Mouse (Mus musculus) CD8-positive naive resting alpha-beta T cell, adult 2 months (primary cell): ENCODE measurements around the gene Bcl7a.

Source experiments
- DNase-seq, 2 experiments: peaks; one replicate each; pipeline ENCODE4 v3.0.0; 2022; ENCODE audit warnings: low read depth in 2 of 2, low spot score in 2 of 2

Bcl7a gene

DNA sequence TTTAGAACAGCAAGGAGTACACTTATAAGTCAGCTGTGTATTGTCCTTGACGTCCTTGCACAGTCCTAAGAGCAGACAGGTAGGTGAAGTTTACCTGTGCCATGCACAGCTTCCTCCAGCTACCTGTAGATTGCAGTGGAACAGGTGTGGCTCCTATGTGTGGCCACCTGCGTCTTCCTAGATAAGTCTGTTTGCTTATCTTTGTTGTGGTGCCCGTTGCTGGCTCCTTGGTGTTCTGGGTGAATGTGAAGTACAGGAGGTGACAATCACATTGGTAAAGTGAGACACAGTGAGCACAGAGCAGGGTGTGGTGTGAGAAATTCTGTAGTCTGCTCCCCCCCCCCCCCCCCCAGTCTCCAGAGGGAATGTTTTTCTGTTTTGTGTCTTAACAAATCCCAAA lies 72.5 kb downstream of the Bcl7a start:
- no peak for DNase-seq

DNA sequence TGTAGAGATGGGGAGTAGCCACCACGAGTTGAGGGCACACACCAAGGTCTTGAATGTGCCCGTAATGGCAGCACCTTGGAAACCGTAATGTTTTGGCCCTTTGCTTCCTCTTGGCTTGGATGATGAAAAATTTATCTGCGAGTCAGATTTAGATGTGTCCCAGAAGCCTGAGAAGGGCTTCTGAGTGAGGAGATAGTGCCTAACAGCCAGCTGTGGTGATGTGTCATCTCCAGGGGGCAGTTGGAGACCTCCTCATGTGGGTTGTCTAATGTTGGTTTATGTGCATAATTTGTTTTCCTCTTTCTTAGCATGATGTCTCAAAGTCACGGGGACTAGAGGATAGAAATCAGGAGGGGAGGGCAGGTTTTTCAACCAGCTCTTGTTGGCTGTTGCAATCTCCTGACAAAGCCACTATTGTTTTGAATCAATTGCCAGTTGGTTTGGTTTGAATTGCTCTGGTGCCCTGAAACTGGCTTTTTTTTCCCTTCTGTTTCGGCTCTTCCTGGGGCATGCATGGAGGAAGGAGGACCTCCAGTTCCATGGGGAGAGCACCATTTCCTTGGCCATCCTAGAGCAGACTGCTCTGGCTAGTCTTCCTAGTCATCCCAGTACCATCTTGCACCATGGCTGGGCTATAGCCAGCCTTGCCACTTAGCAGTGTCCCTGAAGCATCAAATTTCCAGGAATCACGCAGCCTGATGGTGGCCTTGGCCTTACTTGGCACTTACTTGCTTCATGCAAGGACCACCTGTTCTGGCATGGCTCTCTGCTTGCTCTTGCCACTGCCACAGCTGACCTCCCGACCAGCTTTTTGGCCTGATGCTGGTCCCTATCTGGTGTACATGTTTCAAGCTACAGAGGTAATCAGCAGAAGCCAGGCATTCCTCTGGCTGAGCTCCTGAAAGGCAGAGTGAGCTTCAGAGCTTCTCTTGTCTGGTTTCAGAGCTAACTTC lies 73.2 kb downstream of the Bcl7a start:
- no peak for DNase-seq

DNA sequence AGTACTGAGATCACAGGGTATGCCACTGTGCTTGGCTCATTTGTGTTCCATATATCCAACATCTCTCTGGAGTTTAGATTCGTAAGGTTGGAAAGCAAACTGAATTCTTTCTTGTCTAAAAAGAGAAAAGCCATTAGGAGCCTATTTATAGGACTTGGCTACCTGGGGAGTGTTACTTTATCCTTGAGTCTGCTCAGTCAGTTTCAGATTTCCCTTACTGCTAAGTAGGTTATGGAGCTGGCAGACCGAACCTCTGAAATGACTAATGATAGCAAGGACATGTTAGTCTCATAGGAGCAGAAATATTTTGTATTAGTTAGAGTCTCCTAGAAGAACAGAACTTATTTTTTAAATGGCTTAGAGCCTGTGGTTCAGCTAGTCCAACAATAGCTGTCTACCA lies 80.3 kb downstream of the Bcl7a start:
- no peak for DNase-seq
